Mouse (Mus musculus): Measurements from ENCODE around the gene Dao. TPM values are rescaled to one million over a fixed set of nuclear protein-coding genes. Genes with fewer than 3 reads are reported as not detected.

The Dao gene
- polyA plus RNA-seq, 1 experiment from 2014 or later, result 3.4 TPM

DNA sequence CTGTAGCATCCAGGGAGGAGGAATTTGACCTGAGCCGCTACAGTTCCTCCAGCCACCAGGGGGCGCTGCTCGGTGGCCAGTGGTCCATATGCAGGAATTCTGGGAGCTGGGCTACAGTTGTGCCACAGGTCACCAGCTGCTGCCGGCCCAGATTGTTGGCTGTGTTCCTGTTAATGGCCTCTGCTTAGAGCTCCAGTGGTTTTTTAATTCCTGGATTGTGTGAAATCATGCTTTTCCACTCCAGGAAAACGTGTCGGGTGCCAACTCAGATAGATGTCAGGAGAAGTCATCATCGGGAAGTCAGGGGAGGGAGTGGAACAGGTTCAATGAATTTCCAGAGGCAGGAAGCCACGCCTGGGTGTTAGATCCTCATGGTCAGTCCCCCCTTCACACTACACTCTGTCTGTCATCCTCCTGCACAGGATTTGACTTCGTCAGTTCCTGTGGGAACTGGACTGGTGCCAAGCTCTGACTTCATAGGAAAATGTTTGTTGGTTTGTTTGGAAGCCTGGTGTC is 48.8 kb downstream of the Dao start:
- 0 out of 2 replicates have a peak, but pooled peaks cover 6% of the 10 kb centered on the region for H3K4me1 ChIP-seq
- ATAC-seq (ENCODE audit: insufficient read depth, low FRiP score, low read depth), result peak; percentile 35; the same call in 1 of the 2 replicates
- peak overlapping the region; percentile 26; the same call in 1 of the 2 replicates for H3K27ac ChIP-seq
- H3K4me2 ChIP-seq, result peak overlapping the region; percentile 44
- no peaks in the 10 kb centered on the region for H3K9me3 ChIP-seq
- H3K4me3 ChIP-seq (replicated peaks), result peak overlapping the region; percentile 14; the same call in 1 of the 2 replicates
- WGBS, result 25% methylated on average over 9 of the region's 9 CpGs
- H3K36me3 ChIP-seq, result no peaks in the 10 kb centered on the region
- H3K27me3 ChIP-seq (replicated peaks), result no peaks in the 10 kb centered on the region
- H3K9ac ChIP-seq, result no peak overlapping the region

DNA sequence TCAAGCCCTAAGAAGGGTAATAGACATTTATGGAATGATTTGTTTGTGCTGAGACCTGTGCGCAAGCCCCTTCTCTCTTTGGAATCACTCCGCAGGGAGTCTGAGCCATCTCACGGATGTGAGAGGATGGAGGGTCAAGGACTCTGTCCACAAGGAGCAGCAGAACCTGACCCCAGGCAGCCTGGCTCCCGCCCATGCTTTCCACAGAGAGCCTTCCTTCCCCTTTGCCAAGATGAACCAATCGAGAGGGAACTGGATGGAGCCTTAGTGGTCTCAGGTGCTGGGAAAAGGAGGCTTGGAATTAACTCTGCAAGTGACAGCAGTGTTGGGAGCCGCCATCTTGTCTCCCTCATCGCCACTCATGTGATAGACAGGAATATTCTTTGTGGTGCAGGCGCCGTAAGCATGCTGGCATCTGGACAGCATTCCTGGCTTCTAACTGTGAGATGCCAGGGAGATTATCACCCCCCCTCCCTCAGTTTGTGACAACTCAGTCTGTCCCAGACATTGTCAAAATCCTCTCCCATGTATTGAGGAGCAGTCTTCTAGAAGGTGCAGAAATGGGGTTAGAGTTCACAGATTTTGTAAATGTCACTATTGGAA is 53.7 kb downstream of the Dao start:
- Histone ChIP-seq H3K36me3 (no peaks in the 10 kb centered on the region), H3K4me1 (0 out of 2 replicates have a peak, but pooled peaks cover 4% of the 10 kb centered on the region), H3K9me3 (no peaks in the 10 kb centered on the region), H3K27ac (no peak overlapping the region), H3K4me3 (replicated peaks) (no peak overlapping the region), H3K4me2 (no peak overlapping the region), H3K9ac (no peak overlapping the region), H3K27me3 (replicated peaks) (no peaks in the 10 kb centered on the region)
- 80% methylated on average over 9 of the region's 9 CpGs for WGBS
- ATAC-seq (ENCODE audit: insufficient read depth, low FRiP score, low read depth), result no peak

DNA sequence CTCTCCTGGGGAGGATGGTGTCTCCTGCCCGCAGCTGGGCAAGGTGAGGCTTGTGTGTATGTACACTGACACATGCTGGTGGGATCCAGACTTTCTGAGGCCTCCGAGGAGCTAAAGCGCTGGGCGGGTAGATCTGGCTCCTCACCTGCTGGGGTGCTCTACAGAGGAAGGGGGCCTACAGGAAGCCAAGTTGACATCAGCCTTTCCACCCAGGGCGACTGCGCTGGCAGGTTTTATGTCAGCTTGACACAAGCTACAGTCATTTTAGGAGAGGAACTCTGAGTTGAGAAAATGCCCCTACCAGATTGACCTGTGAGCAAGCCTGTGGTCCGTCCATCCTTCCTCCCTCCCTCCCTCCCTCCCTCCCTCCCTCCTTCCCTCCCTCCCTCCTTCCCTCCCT is 58.2 kb downstream of the Dao start:
- Histone ChIP-seq H3K9me3 (no peaks in the 10 kb centered on the region), H3K4me2 (no peak overlapping the region), H3K36me3 (no peaks in the 10 kb centered on the region), H3K9ac (no peak overlapping the region), H3K27ac (no peak overlapping the region), H3K27me3 (replicated peaks) (no peaks in the 10 kb centered on the region), H3K4me1 (no peaks in the 10 kb centered on the region), H3K4me3 (replicated peaks) (no peak overlapping the region)
- WGBS, result 47% methylated on average over 7 of the region's 7 CpGs
- ATAC-seq (ENCODE audit: insufficient read depth, low FRiP score, low read depth), result no peak

DNA sequence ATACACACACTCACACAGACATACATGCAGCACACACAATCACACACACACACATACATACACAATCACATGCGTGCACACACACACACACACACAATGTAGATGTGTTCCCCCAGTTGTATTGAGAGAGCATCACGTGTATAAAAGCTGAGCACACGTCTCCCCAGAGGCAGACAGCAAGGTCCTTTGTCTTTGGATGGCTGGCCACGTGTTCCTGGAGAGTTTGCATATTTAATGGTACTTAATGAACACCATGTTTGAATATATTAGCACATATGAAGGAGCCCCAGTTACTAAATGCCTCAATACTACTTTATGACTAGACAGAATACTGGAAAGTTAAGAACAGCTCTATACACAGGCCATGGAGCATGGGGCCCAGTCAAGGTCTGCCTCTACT is 60.5 kb downstream of the Dao start:
- no peak overlapping the region for H3K4me2 ChIP-seq
- H3K27ac ChIP-seq, result no peak overlapping the region
- no peaks in the 10 kb centered on the region for H3K27me3 ChIP-seq (replicated peaks)
- H3K9me3 ChIP-seq, result no peaks in the 10 kb centered on the region
- no peak overlapping the region for H3K4me3 ChIP-seq (replicated peaks)
- no peaks in the 10 kb centered on the region for H3K4me1 ChIP-seq
- WGBS, result 77% methylated on average over 4 of the region's 4 CpGs
- H3K36me3 ChIP-seq, result no peaks in the 10 kb centered on the region
- no peak overlapping the region for H3K9ac ChIP-seq
- ATAC-seq (ENCODE audit: insufficient read depth, low FRiP score, low read depth), result no peak

GRCm38 (mm10) chr5:114065161-114065560 is 61.7 kb downstream of the Dao start, which contains the start of gene Usp30:
Gene Usp30 (plus strand): TSS chr5:114065461.
- no peaks in the 10 kb centered on the region for H3K9me3 ChIP-seq
- H3K4me2 ChIP-seq, result no peak within 1 kb of the TSS
- no peak within 1 kb of the TSS for H3K4me3 ChIP-seq (replicated peaks)
- no peak within 1 kb of the TSS for H3K9ac ChIP-seq
- H3K27me3 ChIP-seq (replicated peaks), result no peaks in the 10 kb centered on the region
- no peak within 1 kb of the TSS for H3K27ac ChIP-seq
- H3K4me1 ChIP-seq, result no peaks in the 10 kb centered on the region
- ATAC-seq (ENCODE audit: insufficient read depth, low FRiP score, low read depth), result no peak
- no peaks in the 10 kb centered on the region for H3K36me3 ChIP-seq
- WGBS, result 91% methylated on average over 6 of the region's 6 CpGs

GRCm38 (mm10) chr5:114066601-114067000 is 63.1 kb downstream of the Dao start:
- H3K9me3 ChIP-seq, result no peaks in the 10 kb centered on the region
- no peaks in the 10 kb centered on the region for H3K36me3 ChIP-seq
- H3K27me3 ChIP-seq (replicated peaks), result no peaks in the 10 kb centered on the region
- whole genome bisulfite sequencing, result 48% methylated on average over 6 of the region's 6 CpGs
- no peak overlapping the region for H3K4me2 ChIP-seq
- no peak overlapping the region for H3K27ac ChIP-seq
- no peak overlapping the region for H3K4me3 ChIP-seq (replicated peaks)
- no peak for ATAC-seq (ENCODE audit: insufficient read depth, low FRiP score, low read depth)
- H3K9ac ChIP-seq, result no peak overlapping the region
- H3K4me1 ChIP-seq, result no peaks in the 10 kb centered on the region

GRCm38 (mm10) chr5:114067543-114067942 is 64.0 kb downstream of the Dao start:
- WGBS, result 83% methylated on average over 9 of the region's 9 CpGs

DNA sequence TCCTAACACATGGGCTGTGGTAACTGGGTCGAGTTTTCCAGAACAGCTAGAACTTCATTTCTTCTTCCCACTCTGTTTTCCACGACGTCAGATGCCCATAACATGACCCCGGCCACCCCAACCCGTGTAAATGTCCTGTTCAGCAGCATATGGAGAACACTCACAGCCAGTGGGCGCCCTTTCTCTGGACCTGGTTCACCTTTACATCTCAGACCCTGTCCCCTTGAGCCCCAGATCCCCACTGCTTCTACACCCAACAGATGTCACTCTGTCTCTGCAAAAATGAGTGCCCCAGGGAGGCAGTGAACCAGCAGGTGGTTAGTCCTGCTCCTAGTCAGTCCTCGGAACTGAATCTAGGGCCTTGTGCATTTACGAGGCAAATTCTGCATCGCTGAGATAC is 64.5 kb downstream of the Dao start:
- H3K9me3 ChIP-seq, result no peaks in the 10 kb centered on the region
- H3K4me2 ChIP-seq, result no peak overlapping the region
- H3K9ac ChIP-seq, result no peak overlapping the region
- no peaks in the 10 kb centered on the region for H3K4me1 ChIP-seq
- no peaks in the 10 kb centered on the region for H3K36me3 ChIP-seq
- no peak overlapping the region for H3K27ac ChIP-seq
- WGBS, result 71% methylated on average over 9 of the region's 9 CpGs
- no peaks in the 10 kb centered on the region for H3K27me3 ChIP-seq (replicated peaks)
- ATAC-seq (ENCODE audit: insufficient read depth, low FRiP score, low read depth), result no peak
- no peak overlapping the region for H3K4me3 ChIP-seq (replicated peaks)

More at GRCm38 (mm10) chr5:114067543-114067942, 64.0 kb downstream of the Dao start:
- no peak for ATAC-seq (ENCODE audit: insufficient read depth, low FRiP score, low read depth)
- Histone ChIP-seq H3K27me3 (replicated peaks) (no peaks in the 10 kb centered on the region), H3K36me3 (no peaks in the 10 kb centered on the region), H3K27ac (no peak overlapping the region), H3K4me1 (no peaks in the 10 kb centered on the region), H3K9me3 (no peaks in the 10 kb centered on the region), H3K4me3 (replicated peaks) (no peak overlapping the region), H3K4me2 (no peak overlapping the region), H3K9ac (no peak overlapping the region)

DNA sequence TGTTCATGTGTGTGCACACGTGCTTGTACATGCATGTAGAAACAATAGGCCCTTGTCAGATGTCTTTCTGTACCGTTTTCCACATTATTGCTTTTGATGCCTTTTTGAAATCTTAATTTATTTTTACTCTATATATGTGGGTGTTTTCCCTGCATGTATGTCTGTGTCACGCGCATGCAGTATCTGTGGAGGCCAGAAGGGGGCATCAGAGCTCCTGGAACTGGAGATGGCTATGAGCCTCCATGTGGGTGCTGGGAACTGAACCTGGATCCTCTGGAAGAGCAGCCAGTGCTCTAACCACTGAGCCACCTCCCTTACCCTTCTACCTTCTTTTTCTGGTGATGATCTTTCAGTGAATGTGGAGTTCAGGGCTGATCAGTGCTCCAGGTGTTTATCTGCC is 67.4 kb downstream of the Dao start:
- Histone ChIP-seq H3K9ac (no peak overlapping the region), H3K9me3 (no peaks in the 10 kb centered on the region), H3K4me3 (replicated peaks) (no peak overlapping the region), H3K4me2 (no peak overlapping the region), H3K36me3 (no peaks in the 10 kb centered on the region), H3K4me1 (no peaks in the 10 kb centered on the region), H3K27ac (no peak overlapping the region), H3K27me3 (replicated peaks) (no peaks in the 10 kb centered on the region)
- no peak for ATAC-seq (ENCODE audit: insufficient read depth, low FRiP score, low read depth)
- WGBS, result 91% methylated on average over 4 of the region's 4 CpGs

DNA sequence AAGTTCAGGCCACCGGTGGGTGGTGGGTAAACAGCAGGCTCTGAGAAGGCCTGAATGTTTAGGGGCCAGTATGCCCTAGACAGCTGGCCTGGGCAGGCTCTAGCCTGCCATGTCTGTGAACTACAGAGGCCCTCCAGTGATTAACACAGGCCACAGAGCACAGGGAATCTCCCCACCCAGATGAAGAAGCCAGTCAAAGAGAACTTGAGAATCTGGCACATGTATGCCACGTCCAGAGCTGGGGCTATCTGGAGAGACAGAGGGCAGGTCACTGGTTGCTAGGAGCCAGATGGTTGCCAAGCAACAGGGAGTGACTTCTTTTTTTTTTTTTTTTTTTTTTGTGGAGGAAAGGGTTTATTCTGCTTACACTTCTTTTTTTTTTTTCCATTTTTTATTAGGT is 68.8 kb downstream of the Dao start:
- 45% methylated on average over 2 of the region's 2 CpGs for WGBS
- H3K4me2 ChIP-seq, result no peak overlapping the region
- H3K9me3 ChIP-seq, result no peaks in the 10 kb centered on the region
- H3K27ac ChIP-seq, result no peak overlapping the region
- no peak for ATAC-seq (ENCODE audit: insufficient read depth, low FRiP score, low read depth)
- no peak overlapping the region for H3K9ac ChIP-seq
- H3K4me1 ChIP-seq, result no peaks in the 10 kb centered on the region
- H3K27me3 ChIP-seq (replicated peaks), result no peaks in the 10 kb centered on the region
- no peak overlapping the region for H3K4me3 ChIP-seq (replicated peaks)
- H3K36me3 ChIP-seq, result no peaks in the 10 kb centered on the region

All from stomach, embryonic 15.5 days (tissue).